ENCODE assay signal across 9 mouse cellular contexts in the genomic region with DNA sequence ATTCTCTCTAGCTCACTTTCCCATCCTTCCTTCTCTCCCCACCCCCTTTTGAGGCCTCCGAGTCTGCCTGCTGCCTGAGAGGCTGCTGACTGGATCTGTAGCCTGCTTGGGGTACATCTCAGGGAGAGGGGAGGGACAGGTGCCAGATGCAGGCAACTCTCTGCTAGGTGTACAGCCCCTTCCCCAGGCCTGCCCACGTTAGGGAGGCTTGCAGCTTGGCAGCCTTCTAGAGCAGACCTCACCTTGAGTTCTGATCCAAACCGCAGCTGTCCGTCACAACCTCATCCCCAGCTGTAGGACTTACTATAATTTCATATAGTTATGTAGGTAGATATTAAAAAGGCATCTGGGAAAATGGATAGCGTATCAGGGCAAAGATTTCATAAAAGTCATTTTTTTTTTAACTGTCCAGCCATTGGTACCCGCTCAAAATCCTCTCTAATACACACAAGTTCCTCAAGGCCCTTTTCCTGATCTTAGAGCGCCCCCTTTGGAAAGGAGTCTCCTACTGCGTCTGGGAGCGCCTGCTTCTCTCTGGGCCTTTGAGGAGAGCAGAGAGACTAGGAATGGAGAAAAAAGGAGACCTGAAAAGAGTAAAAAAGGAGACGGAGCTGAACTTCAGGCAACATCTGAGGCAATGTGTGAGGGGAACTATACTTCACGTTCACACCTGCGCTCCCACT.
DNase-seq lines count a peak whose midpoint lies in the region; ATAC-seq and TF ChIP-seq lines count a peak whose summit lies in the region.
"Had no signal": no experiment of that assay in that cellular context is flagged by ENCODE, and none has a peak within 500 bp of the region (broad histone marks: within the 10 kb centered on the region; RNA-seq: fewer than 3 reads in every experiment).

No protein-coding gene starts in this region.

- H3K9ac ChIP-seq in ES-E14 (ENCODE audit: insufficient read depth, low read depth, low read length, poor library complexity, severe bottlenecking): no peak overlapping the region
- H3K9ac ChIP-seq in midbrain, embryonic 14.5 days (replicated peaks; ENCODE audit: low read length): no peak overlapping the region
- H3K9ac ChIP-seq: liver, embryonic 13.5 days had no signal

- peak; percentile 78; the same call in 1 of the 2 replicates for ATAC-seq in frontal cortex, adult (ENCODE audit: low TSS enrichment)
- no peak for ATAC-seq in midbrain, embryonic 14.5 days (ENCODE audit: low FRiP score, low TSS enrichment)
- no peak for ATAC-seq in erythroblast, adult 5-6 weeks (replicated peaks; ENCODE audit: low FRiP score, poor library complexity, severe bottlenecking)

- no peak overlapping the region for H3K4me2 ChIP-seq in midbrain, embryonic 14.5 days (ENCODE audit: low read length)
- H3K4me2 ChIP-seq: liver, embryonic 13.5 days had no signal

- H3K27ac ChIP-seq in ES-E14 (ENCODE audit: insufficient read depth, low read depth, low read length, poor library complexity, severe bottlenecking): no peak overlapping the region
- no peak overlapping the region for H3K27ac ChIP-seq in midbrain, embryonic 14.5 days (replicated peaks; ENCODE audit: low read depth, low read length)
- H3K27ac ChIP-seq: liver, embryonic 13.5 days had no signal

- 30% methylated on average over 12 of the region's 12 CpGs for WGBS in midbrain, embryonic 14.5 days

- H3K4me3 ChIP-seq in ES-E14 (ENCODE audit: insufficient read depth in 1 of 2, low read depth in 1 of 2, low read length in 2 of 2, poor library complexity in 1 of 2, severe bottlenecking in 1 of 2): no peak overlapping the region
- H3K4me3 ChIP-seq in midbrain, embryonic 14.5 days (replicated peaks; ENCODE audit: low read depth, low read length): no peak overlapping the region
- H3K4me3 ChIP-seq: liver, embryonic 13.5 days had no signal

- H3K36me3 ChIP-seq in ES-E14 (ENCODE audit: control insufficient read depth, insufficient read depth, low read length, poor library complexity, severe bottlenecking): no peaks in the 10 kb centered on the region
- H3K36me3 ChIP-seq in midbrain, embryonic 14.5 days (ENCODE audit: control insufficient read depth, insufficient read depth, low read length): no peaks in the 10 kb centered on the region
- H3K36me3 ChIP-seq: liver, embryonic 13.5 days had no signal

- in situ Hi-C loops in ES-E14 (cut with MboI; ENCODE audit: low sequenced_read_pairs in 2 of 2, unreplicated experiment in 2 of 2): no loop called here

- H3K4me1 ChIP-seq in ES-E14 (ENCODE audit: control insufficient read depth in 2 of 2, insufficient read depth in 2 of 2, low read length in 2 of 2, poor library complexity in 1 of 2): no peaks in the 10 kb centered on the region; a peak in 1 of 4 replicates
- peaks cover 7% of the 10 kb centered on the region; the same call in 1 of the 2 replicates for H3K4me1 ChIP-seq in midbrain, embryonic 14.5 days (ENCODE audit: control insufficient read depth, insufficient read depth, low read length)
- H3K4me1 ChIP-seq: liver, embryonic 13.5 days had no signal

- H3K27me3 ChIP-seq in midbrain, embryonic 14.5 days (ENCODE audit: control insufficient read depth, insufficient read depth, low read length): 0 out of 2 replicates have a peak, but pooled peaks cover under 1% of the 10 kb centered on the region

- DNase-seq in heart, adult 8-10 months (ENCODE audit: low spot score): peak; percentile 13
- DNase-seq in heart, postnatal 25 days (ENCODE audit: low spot score): no peak
- DNase-seq in ES-E14 (ENCODE audit: low read depth, low spot score): peak; percentile 58
- peak; percentile 43 to 48 for DNase-seq in cerebellum, adult 18-20 months
- DNase-seq in layer of hippocampus, postnatal 25 days (ENCODE audit: extremely low spot score in 1 of 2, low spot score in 1 of 2): peak; percentile 43 to 62
- peak; percentile 94 for DNase-seq in midbrain, embryonic 14.5 days
- DNase-seq: liver, embryonic 13.5 days had no signal

- intact Hi-C loops in heart, postnatal 25 days (cut with DNase I): loop anchor here (5.0 kb wide), 1 partner anchor 1526 kb away; no protein-coding TSS in a partner anchor

- no peaks in the 10 kb centered on the region for H3K9me3 ChIP-seq in ES-E14 (ENCODE audit: control insufficient read depth, insufficient read depth, low read depth, low read length)
- H3K9me3 ChIP-seq in midbrain, embryonic 14.5 days (ENCODE audit: control insufficient read depth, low read length): no peaks in the 10 kb centered on the region
- H3K9me3 ChIP-seq: liver, embryonic 13.5 days had no signal

TF ChIP-seq in ES-E14, 5 proteins besides CTCF, POLR2A, EP300 and RAD21:
- TF ChIP-seq ZC3H11A (IDR thresholded peaks at IDR 0.05; ENCODE audit: borderline replicate concordance, low read depth, low read length): peak; percentile 38; the same call in 1 of the 2 replicates
- no peak for TF ChIP-seq ZNF384 (IDR thresholded peaks at IDR 0.05; ENCODE audit: low read depth, low read length)
